Mouse (Mus musculus) erythroblast, embryonic 14.5 days (primary cell): ENCODE results near the gene Dnmt3a. TPM values are rescaled to one million over a fixed set of nuclear protein-coding genes. Genes with fewer than 3 reads are reported as not detected.
A peak's percentile ranks its signal among the peaks of the same experiment; 100 is the strongest.

Experiments
- H3K27me3 ChIP-seq: 2 replicates; pipeline ENCODE4 v1.6.1; 2012; ENCODE audit warnings: inconsistent platforms; ENCODE audit not compliant: control insufficient read depth
- H3K36me3 ChIP-seq: 2 replicates; pipeline ENCODE4 v1.6.1; 2012; ENCODE audit warnings: mild to moderate bottlenecking, inconsistent platforms; ENCODE audit not compliant: control insufficient read depth
- H3K4me1 ChIP-seq: 2 replicates; pipeline ENCODE4 v1.6.1; 2012; ENCODE audit warnings: inconsistent platforms; ENCODE audit not compliant: control insufficient read depth
- H3K4me3 ChIP-seq: replicated peaks from 2 replicates; pipeline ENCODE3; 2012; ENCODE audit warnings: moderate library complexity, mild to moderate bottlenecking, inconsistent platforms
- H3K9me3 ChIP-seq: 2 replicates; pipeline ENCODE4 v1.6.1; 2012; ENCODE audit warnings: low read length, inconsistent platforms, mixed read lengths; ENCODE audit not compliant: control insufficient read depth
- GATA1 ChIP-seq: IDR thresholded peaks from 2 replicates; pipeline ENCODE4 v1.6.1; 2012; ENCODE audit warnings: low read length, inconsistent platforms, mixed read lengths
- TAL1 ChIP-seq: IDR thresholded peaks from 3 replicates; pipeline ENCODE4 v1.6.1; 2012; ENCODE audit warnings: low read length, inconsistent platforms, mixed read lengths
- polyA plus RNA-seq: library from polyadenylated mRNA; stranded (reverse); fragments of >175 nt; gene quantifications from 2 replicates; pipeline ENCODE4 v1.2.3, GENCODE M21; 2012

The Dnmt3a gene
- polyA plus RNA-seq, 1 experiment, result 0.16 TPM

- TF ChIP-seq GATA1, result no peak
- no peak for TF ChIP-seq TAL1
- no peaks in the 10 kb centered on the region for H3K9me3 ChIP-seq
- no peak overlapping the region for H3K4me3 ChIP-seq
- H3K27me3 ChIP-seq, result no peaks in the 10 kb centered on the region
- no peaks in the 10 kb centered on the region; the same call in 1 of the 2 replicates for H3K36me3 ChIP-seq
- H3K4me1 ChIP-seq, result peaks cover 24% of the 10 kb centered on the region
These were observed 81.9 kb downstream of the Dnmt3a start for GRCm38 (mm10) chr12:3887515-3888325.

GRCm38 (mm10) chr12:3889875-3890635 lies 84.2 kb downstream of the Dnmt3a start:
- Histone ChIP-seq H3K27me3 (no peaks in the 10 kb centered on the region), H3K4me3 (no peak overlapping the region), H3K36me3 (no peaks in the 10 kb centered on the region), H3K9me3 (no peaks in the 10 kb centered on the region), H3K4me1 (peaks cover 25% of the 10 kb centered on the region)
- TF ChIP-seq TAL1 (no peak), GATA1 (no peak)

- peaks cover 4% of the 10 kb centered on the region for H3K36me3 ChIP-seq
These were observed 85.2 kb downstream of the Dnmt3a start for GRCm38 (mm10) chr12:3890753-3891751.

GRCm38 (mm10) chr12:3891779-3892239 lies 86.0 kb downstream of the Dnmt3a start:
- TF ChIP-seq TAL1, result no peak
- no peak for TF ChIP-seq GATA1
- no peaks in the 10 kb centered on the region for H3K9me3 ChIP-seq
- no peaks in the 10 kb centered on the region for H3K27me3 ChIP-seq
- H3K4me3 ChIP-seq, result peak overlapping the region; percentile 65
- peaks cover 12% of the 10 kb centered on the region for H3K36me3 ChIP-seq
- H3K4me1 ChIP-seq, result peaks cover 25% of the 10 kb centered on the region

More at GRCm38 (mm10) chr12:3890753-3891751, 85.2 kb downstream of the Dnmt3a start:
- Histone ChIP-seq H3K4me1 (peaks cover 25% of the 10 kb centered on the region), H3K9me3 (no peaks in the 10 kb centered on the region), H3K4me3 (peak overlapping the region; percentile 65), H3K27me3 (no peaks in the 10 kb centered on the region)
- no peak for TF ChIP-seq GATA1
- TF ChIP-seq TAL1, result no peak

GRCm38 (mm10) chr12:3892240-3893059 lies 86.6 kb downstream of the Dnmt3a start:
- Histone ChIP-seq H3K36me3 (peaks cover 17% of the 10 kb centered on the region), H3K4me1 (peaks cover 25% of the 10 kb centered on the region), H3K27me3 (no peaks in the 10 kb centered on the region), H3K4me3 (peak overlapping the region; percentile 65), H3K9me3 (no peaks in the 10 kb centered on the region)
- no peak for TF ChIP-seq GATA1
- no peak for TF ChIP-seq TAL1

- Histone ChIP-seq H3K9me3 (no peaks in the 10 kb centered on the region), H3K4me3 (no peak overlapping the region), H3K27me3 (no peaks in the 10 kb centered on the region), H3K36me3 (peaks cover 24% of the 10 kb centered on the region), H3K4me1 (peaks cover 21% of the 10 kb centered on the region)
- TF ChIP-seq GATA1 (no peak), TAL1 (no peak)
These were observed 87.5 kb downstream of the Dnmt3a start for GRCm38 (mm10) chr12:3893335-3893734.

- Histone ChIP-seq H3K9me3 (no peaks in the 10 kb centered on the region), H3K27me3 (no peaks in the 10 kb centered on the region), H3K4me3 (no peak overlapping the region), H3K4me1 (peaks cover 21% of the 10 kb centered on the region), H3K36me3 (peaks cover 32% of the 10 kb centered on the region)
- TF ChIP-seq TAL1 (no peak), GATA1 (no peak)
These were observed 88.7 kb downstream of the Dnmt3a start for GRCm38 (mm10) chr12:3894525-3894924.

GRCm38 (mm10) chr12:3897057-3897545 lies 91.3 kb downstream of the Dnmt3a start:
- H3K4me1 ChIP-seq, result peaks cover 7% of the 10 kb centered on the region
- no peaks in the 10 kb centered on the region for H3K27me3 ChIP-seq
- TF ChIP-seq TAL1 (no peak), GATA1 (no peak)
- no peak overlapping the region for H3K4me3 ChIP-seq
- H3K36me3 ChIP-seq, result peaks cover 49% of the 10 kb centered on the region
- H3K9me3 ChIP-seq, result no peaks in the 10 kb centered on the region
